Mouse (Mus musculus): ENCODE data around the gene A030005K14Rik. TPM values are rescaled to one million over a fixed set of nuclear protein-coding genes. Genes with fewer than 3 reads are reported as not detected.
A peak's percentile ranks its signal among the peaks of the same experiment; 100 is the strongest.

The A030005K14Rik gene
- polyA plus RNA-seq (2015; fragmentation: Nextera tagmentation; extraction: Ambion mirVana), result not detected in 2 replicates

- H3K27ac ChIP-seq, result no peak within 1 kb of the TSS
- WGBS, result 61% methylated on average over 9 of the region's 9 CpGs
- no peak within 1 kb of the TSS for H3K4me3 ChIP-seq
Measured at GRCm38 (mm10) chr1:83059278-83059677, at the start of gene A030005K14Rik. TSS of gene A030005K14Rik (minus strand) at chr1:83059378.

GRCm38 (mm10) chr1:83107410-83107978 is 48.3 kb upstream of the A030005K14Rik start:
- no peaks in the 10 kb centered on the region for H3K36me3 ChIP-seq
- no peaks in the 10 kb centered on the region for H3K27me3 ChIP-seq
- H3K4me3 ChIP-seq, result no peak overlapping the region
- no peak overlapping the region for H3K4me2 ChIP-seq
- no peak overlapping the region for H3K9ac ChIP-seq
- no peaks in the 10 kb centered on the region for H3K4me1 ChIP-seq (replicated peaks)
- no peaks in the 10 kb centered on the region for H3K9me3 ChIP-seq (replicated peaks)
- WGBS, result 78% methylated on average over 5 of the region's 5 CpGs
- H3K27ac ChIP-seq, result no peak overlapping the region
- no peak for ATAC-seq (replicated peaks; ENCODE audit: insufficient number of reproducible peaks, insufficient read depth, low FRiP score, low read depth)

More at GRCm38 (mm10) chr1:83059278-83059677, at the start of gene A030005K14Rik:
- no peak within 1 kb of the TSS for H3K9ac ChIP-seq
- no peak within 1 kb of the TSS for H3K4me2 ChIP-seq
- no peaks in the 10 kb centered on the region for H3K27me3 ChIP-seq
- ATAC-seq (replicated peaks; ENCODE audit: insufficient number of reproducible peaks, insufficient read depth, low FRiP score, low read depth), result no peak
- no peaks in the 10 kb centered on the region for H3K9me3 ChIP-seq (replicated peaks)
- H3K4me1 ChIP-seq (replicated peaks), result peaks cover 10% of the 10 kb centered on the region
- H3K36me3 ChIP-seq, result no peaks in the 10 kb centered on the region

- H3K4me3 ChIP-seq, result no peak overlapping the region
- no peaks in the 10 kb centered on the region for H3K27me3 ChIP-seq
- no peak overlapping the region for H3K4me2 ChIP-seq
- no peak overlapping the region for H3K27ac ChIP-seq
- H3K36me3 ChIP-seq, result no peaks in the 10 kb centered on the region
- H3K9ac ChIP-seq, result no peak overlapping the region
- no peaks in the 10 kb centered on the region for H3K9me3 ChIP-seq (replicated peaks)
- ATAC-seq (replicated peaks; ENCODE audit: insufficient number of reproducible peaks, insufficient read depth, low FRiP score, low read depth), result no peak
- WGBS, result 68% methylated on average over 1 of the region's 1 CpGs
- H3K4me1 ChIP-seq (replicated peaks), result no peaks in the 10 kb centered on the region
Measured at GRCm38 (mm10) chr1:83105464-83105863, 46.3 kb upstream of the A030005K14Rik start.

- Histone ChIP-seq H3K4me1 (replicated peaks) (peaks cover 10% of the 10 kb centered on the region), H3K27ac (no peak overlapping the region), H3K27me3 (no peaks in the 10 kb centered on the region), H3K4me2 (no peak overlapping the region), H3K4me3 (no peak overlapping the region), H3K36me3 (no peaks in the 10 kb centered on the region), H3K9ac (no peak overlapping the region), H3K9me3 (replicated peaks) (no peaks in the 10 kb centered on the region)
- WGBS, result 36% methylated on average over 3 of the region's 3 CpGs
- no peak for ATAC-seq (replicated peaks; ENCODE audit: insufficient number of reproducible peaks, insufficient read depth, low FRiP score, low read depth)
Measured at GRCm38 (mm10) chr1:83101891-83102290, 42.7 kb upstream of the A030005K14Rik start.

GRCm38 (mm10) chr1:83099580-83100137 is 40.5 kb upstream of the A030005K14Rik start:
- H3K4me3 ChIP-seq, result no peak overlapping the region
- no peaks in the 10 kb centered on the region for H3K36me3 ChIP-seq
- 51% methylated on average over 7 of the region's 7 CpGs for WGBS
- no peak overlapping the region for H3K4me2 ChIP-seq
- no peaks in the 10 kb centered on the region for H3K27me3 ChIP-seq
- H3K4me1 ChIP-seq (replicated peaks), result peaks cover 16% of the 10 kb centered on the region
- no peaks in the 10 kb centered on the region for H3K9me3 ChIP-seq (replicated peaks)
- peak overlapping the region; percentile 42 for H3K27ac ChIP-seq
- no peak overlapping the region for H3K9ac ChIP-seq
- ATAC-seq (replicated peaks; ENCODE audit: insufficient number of reproducible peaks, insufficient read depth, low FRiP score, low read depth), result no peak

GRCm38 (mm10) chr1:83099160-83099559 is 40.0 kb upstream of the A030005K14Rik start:
- H3K4me2 ChIP-seq, result no peak overlapping the region
- H3K4me1 ChIP-seq (replicated peaks), result peaks cover 16% of the 10 kb centered on the region
- ATAC-seq (replicated peaks; ENCODE audit: insufficient number of reproducible peaks, insufficient read depth, low FRiP score, low read depth), result no peak
- no peak overlapping the region for H3K9ac ChIP-seq
- H3K4me3 ChIP-seq, result no peak overlapping the region
- no peaks in the 10 kb centered on the region for H3K9me3 ChIP-seq (replicated peaks)
- WGBS, result 68% methylated on average over 2 of the region's 2 CpGs
- H3K27me3 ChIP-seq, result no peaks in the 10 kb centered on the region
- H3K27ac ChIP-seq, result peak overlapping the region; percentile 42
- H3K36me3 ChIP-seq, result no peaks in the 10 kb centered on the region

- WGBS, result 86% methylated on average over 4 of the region's 4 CpGs
- Histone ChIP-seq H3K27me3 (no peaks in the 10 kb centered on the region), H3K4me1 (replicated peaks) (peaks cover 16% of the 10 kb centered on the region), H3K9me3 (replicated peaks) (no peaks in the 10 kb centered on the region), H3K27ac (no peak overlapping the region), H3K4me3 (no peak overlapping the region), H3K4me2 (no peak overlapping the region), H3K36me3 (no peaks in the 10 kb centered on the region), H3K9ac (no peak overlapping the region)
- ATAC-seq (replicated peaks; ENCODE audit: insufficient number of reproducible peaks, insufficient read depth, low FRiP score, low read depth), result no peak
Measured at GRCm38 (mm10) chr1:83096935-83097334, 37.8 kb upstream of the A030005K14Rik start.

GRCm38 (mm10) chr1:83091268-83091667 is 32.1 kb upstream of the A030005K14Rik start:
- Histone ChIP-seq H3K4me1 (replicated peaks) (0 out of 2 replicates have a peak, but pooled peaks cover under 1% of the 10 kb centered on the region), H3K27me3 (no peaks in the 10 kb centered on the region), H3K4me3 (no peak overlapping the region), H3K9me3 (replicated peaks) (no peaks in the 10 kb centered on the region), H3K4me2 (no peak overlapping the region), H3K9ac (no peak overlapping the region), H3K36me3 (no peaks in the 10 kb centered on the region), H3K27ac (no peak overlapping the region)
- WGBS, result 46% methylated on average over 3 of the region's 3 CpGs
- ATAC-seq (replicated peaks; ENCODE audit: insufficient number of reproducible peaks, insufficient read depth, low FRiP score, low read depth), result no peak

GRCm38 (mm10) chr1:83084790-83085189 is 25.6 kb upstream of the A030005K14Rik start:
- ATAC-seq (replicated peaks; ENCODE audit: insufficient number of reproducible peaks, insufficient read depth, low FRiP score, low read depth), result no peak

GRCm38 (mm10) chr1:83077016-83077415 is 17.8 kb upstream of the A030005K14Rik start:
- H3K36me3 ChIP-seq, result no peaks in the 10 kb centered on the region
- H3K4me2 ChIP-seq, result no peak overlapping the region
- WGBS, result 67% methylated on average over 6 of the region's 6 CpGs
- no peaks in the 10 kb centered on the region for H3K27me3 ChIP-seq
- no peak overlapping the region for H3K9ac ChIP-seq
- H3K4me1 ChIP-seq (replicated peaks), result no peaks in the 10 kb centered on the region
- no peak overlapping the region for H3K4me3 ChIP-seq
- H3K27ac ChIP-seq, result no peak overlapping the region
- no peak for ATAC-seq (replicated peaks; ENCODE audit: insufficient number of reproducible peaks, insufficient read depth, low FRiP score, low read depth)
- H3K9me3 ChIP-seq (replicated peaks), result no peaks in the 10 kb centered on the region

More at GRCm38 (mm10) chr1:83084790-83085189, 25.6 kb upstream of the A030005K14Rik start:
- no peaks in the 10 kb centered on the region for H3K36me3 ChIP-seq
- no peak overlapping the region for H3K4me2 ChIP-seq
- no peak overlapping the region for H3K4me3 ChIP-seq
- H3K9me3 ChIP-seq (replicated peaks), result no peaks in the 10 kb centered on the region
- no peak overlapping the region for H3K27ac ChIP-seq
- H3K27me3 ChIP-seq, result no peaks in the 10 kb centered on the region
- 77% methylated on average over 2 of the region's 2 CpGs for WGBS
- H3K9ac ChIP-seq, result no peak overlapping the region
- no peaks in the 10 kb centered on the region for H3K4me1 ChIP-seq (replicated peaks)

GRCm38 (mm10) chr1:83076190-83076917 is 17.2 kb upstream of the A030005K14Rik start:
- WGBS, result 44% methylated on average over 11 of the region's 11 CpGs
- no peaks in the 10 kb centered on the region for H3K9me3 ChIP-seq (replicated peaks)
- H3K36me3 ChIP-seq, result no peaks in the 10 kb centered on the region
- H3K9ac ChIP-seq, result no peak overlapping the region
- no peak overlapping the region for H3K27ac ChIP-seq
- H3K4me2 ChIP-seq, result peak overlapping the region; percentile 52
- no peaks in the 10 kb centered on the region for H3K27me3 ChIP-seq
- H3K4me3 ChIP-seq, result peak overlapping the region; percentile 39
- ATAC-seq (replicated peaks; ENCODE audit: insufficient number of reproducible peaks, insufficient read depth, low FRiP score, low read depth), result no peak
- H3K4me1 ChIP-seq (replicated peaks), result no peaks in the 10 kb centered on the region
